Mouse (Mus musculus) layer of hippocampus, postnatal 14 days (tissue): Measurements from ENCODE around the gene Vmn1r149. TPM values are rescaled to one million over a fixed set of nuclear protein-coding genes. Genes with fewer than 3 reads are reported as not detected.
"Not testable (repeated sequence)": the region's sequence is repeated elsewhere in the genome, so short reads cannot be mapped to it uniquely, and the experiment has no call there.

ENCODE experiments used
- DNase-seq, 2 experiments: peaks; one replicate each; pipeline ENCODE4 v3.0.0; 2021 to 2022; ENCODE audit warnings: low spot score in 2 of 2, mixed read lengths in 1 of 2
- long read RNA-seq, 2 experiments: library from polyadenylated mRNA; stranded (forward); transcript quantifications; one replicate each; pipeline ENCODE4 v2.0.0; 2021
- total RNA-seq, 2 experiments: library from RNA; stranded (reverse); gene quantifications; 2 replicates each; pipeline ENCODE4 v1.2.3; 2021

Gene Vmn1r149
- not detected for total RNA-seq
- long read RNA-seq, experiment 1: 0 reads
- long read RNA-seq, experiment 2: 0 reads

DNA sequence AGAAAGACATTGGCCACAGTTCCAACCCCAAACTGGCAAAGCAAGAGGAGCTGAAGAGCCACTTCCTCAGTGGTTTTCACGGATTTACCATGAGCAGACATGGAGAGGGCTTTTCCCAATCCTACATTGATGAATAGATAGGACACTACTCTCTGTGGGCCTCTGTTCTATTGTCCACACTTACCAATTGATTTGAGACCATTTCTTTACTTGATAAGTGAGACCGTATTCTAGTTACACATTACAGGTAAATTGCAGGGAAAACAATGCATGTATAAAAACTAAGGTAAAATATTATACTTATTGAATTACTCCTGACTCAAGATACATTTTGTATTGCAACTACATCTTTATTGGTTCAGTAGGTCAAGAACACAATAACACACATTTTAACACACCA, at the start of gene Vmn1r149:
Gene Vmn1r149 (minus strand): TSS at position 101 of the 400 bp plus-strand sequence.
- DNase-seq: not testable (repeated sequence)

DNA sequence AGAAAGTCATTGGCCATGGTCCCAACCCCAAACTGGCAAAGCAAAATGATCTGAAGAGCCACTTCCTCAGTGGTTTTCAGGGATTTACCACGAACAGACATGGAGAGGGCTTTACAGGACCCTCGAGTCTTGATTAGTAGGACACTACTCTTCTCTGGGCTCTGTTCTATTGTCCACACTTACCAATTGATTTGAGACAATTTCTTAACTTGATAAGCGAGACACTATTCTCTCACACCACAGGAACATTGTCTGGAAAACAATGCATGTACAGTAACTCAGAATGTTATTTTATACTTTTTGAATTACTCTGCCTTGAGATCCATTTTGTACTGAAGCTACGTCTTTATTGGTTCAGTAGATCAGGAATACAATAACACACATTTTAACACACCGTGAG, 25.9 kb upstream of the Vmn1r149 start, which contains the start of gene Gm10665:
Gene Gm10665 (minus strand): TSS at position 101 of the 400 bp plus-strand sequence.
- DNase-seq: not testable (repeated sequence)

DNA sequence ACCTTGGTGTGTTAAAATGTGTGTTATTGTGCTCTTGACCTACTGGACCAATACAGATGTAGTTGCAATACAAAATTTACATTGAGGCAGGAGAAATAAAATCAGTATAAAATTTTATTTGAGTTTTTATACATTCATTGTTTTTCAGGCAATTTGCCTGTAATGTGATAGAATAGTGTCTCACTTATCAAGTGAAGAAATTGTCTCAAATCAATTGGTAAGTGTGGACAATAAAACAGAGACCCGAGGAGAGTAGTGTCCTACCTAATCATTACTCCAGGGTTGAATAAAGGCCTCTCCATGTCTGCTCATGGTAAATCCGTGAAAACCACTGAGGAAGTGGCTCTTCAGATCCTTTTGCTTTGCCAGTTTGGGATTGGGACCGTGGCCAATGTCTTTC, 24.7 kb downstream of the Vmn1r149 start, which contains the start of gene Vmn1r148:
Gene Vmn1r148 (plus strand): TSS at position 301 of the 400 bp plus-strand sequence.
- not testable (repeated sequence) for DNase-seq

Other genes starting within 250 kb of the Vmn1r149 start
- gene Vmn1r143, start 248.9 kb downstream of the Vmn1r149 start, total RNA-seq: not detected
- not detected for gene Gm8653, start 237.0 kb downstream of the Vmn1r149 start, total RNA-seq
- gene Gm8453, start 208.7 kb downstream of the Vmn1r149 start, total RNA-seq: not detected
- not detected for gene Gm4187, start 108.5 kb downstream of the Vmn1r149 start, total RNA-seq
- not detected for gene Gm8660, start 67.2 kb downstream of the Vmn1r149 start, total RNA-seq
- not detected for gene Vmn1r148, start 24.6 kb downstream of the Vmn1r149 start, total RNA-seq
- gene Gm10665, start 25.8 kb upstream of the Vmn1r149 start, total RNA-seq: not detected
- not detected for gene Vmn1r151, start 61.4 kb upstream of the Vmn1r149 start, total RNA-seq
- not detected for gene Vmn1r152, start 84.7 kb upstream of the Vmn1r149 start, total RNA-seq
- gene Gm8677, start 96.7 kb upstream of the Vmn1r149 start, total RNA-seq: not detected
- gene Gm4201, start 127.1 kb upstream of the Vmn1r149 start, total RNA-seq: not detected
- gene Gm4565, start 149.9 kb upstream of the Vmn1r149 start, total RNA-seq: not detected
- not detected for gene Vmn1r155, start 219.8 kb upstream of the Vmn1r149 start, total RNA-seq